Mouse (Mus musculus): Measurements from ENCODE around the gene Cenpp. TPM values are rescaled to one million over a fixed set of nuclear protein-coding genes. Genes with fewer than 3 reads are reported as not detected.
A peak's percentile ranks its signal among the peaks of the same experiment; 100 is the strongest.

Cenpp gene
- total and polyA plus RNA-seq, 2 experiments from 2014 or later: 6.9 to 9.0 TPM

DNA sequence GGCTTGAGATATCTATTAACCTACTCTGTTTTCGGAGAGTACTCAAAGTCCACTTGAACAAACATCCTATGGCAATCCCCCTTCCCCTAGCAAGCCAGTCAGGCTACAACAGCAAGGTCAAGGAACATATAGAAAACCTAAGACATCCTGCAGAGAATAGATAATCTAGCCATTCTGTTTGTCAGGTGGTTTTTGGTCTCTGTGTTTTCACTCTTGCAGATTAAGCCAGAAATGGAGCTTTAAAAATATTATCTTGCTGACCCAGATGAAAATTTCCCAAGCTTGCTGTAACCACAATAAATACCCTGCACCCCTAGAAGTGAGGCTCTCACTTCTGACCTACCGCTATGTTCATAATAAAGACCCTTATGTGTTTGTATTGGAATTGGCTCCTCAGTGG is 81.2 kb downstream of the Cenpp start:
- 88% methylated on average over 2 of the region's 2 CpGs for WGBS
- Histone ChIP-seq H3K4me2 (ENCODE audit: low read depth) (no peak overlapping the region), H3K4me1 (ENCODE audit: insufficient read depth) (no peaks in the 10 kb centered on the region), H3K9me3 (ENCODE audit: low read length) (no peaks in the 10 kb centered on the region), H3K27ac (ENCODE audit: low read depth, low read length) (no peak overlapping the region), H3K27me3 (ENCODE audit: insufficient read depth, low read length) (no peaks in the 10 kb centered on the region), H3K4me3 (ENCODE audit: low read depth, low read length) (no peak overlapping the region), H3K36me3 (ENCODE audit: insufficient read depth) (no peaks in the 10 kb centered on the region), H3K9ac (no peak overlapping the region)
- DNase-seq (no peak), ATAC-seq (no peak)
- no peak for TF ChIP-seq CTCF (IDR thresholded peaks at IDR 0.05; ENCODE audit: low read depth)

DNA sequence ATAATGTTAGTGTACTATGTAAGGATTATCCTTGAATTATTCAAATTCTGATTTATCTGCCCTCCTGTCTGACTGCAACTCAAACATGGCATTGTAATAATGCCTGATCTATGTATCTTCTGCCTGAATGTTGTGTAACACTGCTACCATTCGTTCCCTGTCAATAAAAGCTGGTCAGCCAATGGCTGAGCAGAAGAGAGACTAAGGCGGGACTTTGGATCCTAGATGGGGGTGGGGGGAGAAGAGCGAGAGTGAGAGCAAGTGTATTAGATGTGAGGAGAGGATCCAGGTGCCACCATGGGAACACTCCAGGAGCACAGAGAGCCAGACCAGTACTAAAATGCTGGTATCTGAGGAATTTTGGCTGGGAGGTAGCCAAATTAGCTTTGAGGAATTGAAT is 82.2 kb downstream of the Cenpp start:
- H3K4me2 ChIP-seq (ENCODE audit: low read depth): no peak overlapping the region
- no peak overlapping the region for H3K4me3 ChIP-seq (ENCODE audit: low read depth, low read length)
- 62% methylated on average over 3 of the region's 3 CpGs for WGBS
- TF ChIP-seq CTCF (IDR thresholded peaks at IDR 0.05; ENCODE audit: low read depth): no peak
- no peaks in the 10 kb centered on the region for H3K4me1 ChIP-seq (ENCODE audit: insufficient read depth)
- no peak overlapping the region for H3K27ac ChIP-seq (ENCODE audit: low read depth, low read length)
- DNase-seq: no peak
- H3K27me3 ChIP-seq (ENCODE audit: insufficient read depth, low read length): no peaks in the 10 kb centered on the region
- ATAC-seq: no peak
- no peaks in the 10 kb centered on the region for H3K9me3 ChIP-seq (ENCODE audit: low read length)
- no peaks in the 10 kb centered on the region for H3K36me3 ChIP-seq (ENCODE audit: insufficient read depth)
- no peak overlapping the region for H3K9ac ChIP-seq

DNA sequence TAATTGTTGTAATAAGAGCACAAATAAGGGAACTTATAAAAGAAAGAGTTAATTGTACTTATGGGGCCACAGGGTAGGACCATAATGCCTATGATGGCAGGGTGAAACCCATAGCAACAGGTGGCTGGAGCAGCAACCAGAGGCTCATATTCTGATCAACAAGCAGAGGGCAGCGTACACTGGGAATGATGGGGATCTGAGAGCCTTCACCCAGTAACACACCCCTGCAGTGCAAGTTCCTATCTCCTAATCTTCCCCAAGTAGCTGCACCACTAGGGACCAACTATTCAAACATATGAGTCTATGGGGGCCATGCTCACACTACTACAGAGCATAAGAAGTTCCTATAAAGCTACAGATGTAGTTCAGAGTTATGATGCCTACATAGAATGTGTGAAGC is 88.2 kb downstream of the Cenpp start:
- no peak overlapping the region for H3K4me2 ChIP-seq (ENCODE audit: low read depth)
- H3K27me3 ChIP-seq (ENCODE audit: insufficient read depth, low read length): no peaks in the 10 kb centered on the region
- no peak overlapping the region for H3K9ac ChIP-seq
- TF ChIP-seq CTCF (IDR thresholded peaks at IDR 0.05; ENCODE audit: low read depth): no peak
- no peaks in the 10 kb centered on the region for H3K4me1 ChIP-seq (ENCODE audit: insufficient read depth)
- 93% methylated on average over 1 of the region's 1 CpGs for WGBS
- H3K9me3 ChIP-seq (ENCODE audit: low read length): no peaks in the 10 kb centered on the region
- ATAC-seq (no peak), DNase-seq (no peak)
- H3K36me3 ChIP-seq (ENCODE audit: insufficient read depth): no peaks in the 10 kb centered on the region
- H3K4me3 ChIP-seq (ENCODE audit: low read depth, low read length): no peak overlapping the region
- H3K27ac ChIP-seq (ENCODE audit: low read depth, low read length): no peak overlapping the region

DNA sequence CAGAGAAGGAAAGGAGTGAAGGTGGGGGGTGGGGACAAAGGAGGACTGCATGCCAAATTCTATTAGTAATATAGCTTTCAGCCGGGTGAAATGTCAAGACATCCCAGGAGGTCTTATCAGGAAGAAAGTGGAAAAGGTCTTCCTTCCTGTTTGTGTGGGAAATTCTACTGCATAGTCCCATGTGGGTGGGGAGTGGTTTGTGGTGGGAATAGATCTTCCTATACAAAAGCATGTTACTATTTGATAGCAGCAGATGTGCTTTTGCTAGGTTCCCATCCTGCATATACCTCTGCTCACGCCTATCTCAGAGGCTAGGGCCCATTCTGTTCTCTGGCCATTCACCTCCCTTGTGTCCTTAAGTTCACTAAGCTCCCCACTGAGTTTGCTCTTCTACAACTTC is 91.7 kb downstream of the Cenpp start:
- ATAC-seq (no peak), DNase-seq (no peak)
- no peaks in the 10 kb centered on the region for H3K36me3 ChIP-seq (ENCODE audit: insufficient read depth)
- H3K27me3 ChIP-seq (ENCODE audit: insufficient read depth, low read length): no peaks in the 10 kb centered on the region
- H3K4me1 ChIP-seq (ENCODE audit: insufficient read depth): no peaks in the 10 kb centered on the region
- no peak overlapping the region for H3K4me3 ChIP-seq (ENCODE audit: low read depth, low read length)
- no peak for TF ChIP-seq CTCF (IDR thresholded peaks at IDR 0.05; ENCODE audit: low read depth)
- H3K27ac ChIP-seq (ENCODE audit: low read depth, low read length): no peak overlapping the region
- H3K9ac ChIP-seq: no peak overlapping the region
- H3K9me3 ChIP-seq (ENCODE audit: low read length): no peaks in the 10 kb centered on the region
- WGBS: 64% methylated on average over 2 of the region's 2 CpGs
- no peak overlapping the region for H3K4me2 ChIP-seq (ENCODE audit: low read depth)

DNA sequence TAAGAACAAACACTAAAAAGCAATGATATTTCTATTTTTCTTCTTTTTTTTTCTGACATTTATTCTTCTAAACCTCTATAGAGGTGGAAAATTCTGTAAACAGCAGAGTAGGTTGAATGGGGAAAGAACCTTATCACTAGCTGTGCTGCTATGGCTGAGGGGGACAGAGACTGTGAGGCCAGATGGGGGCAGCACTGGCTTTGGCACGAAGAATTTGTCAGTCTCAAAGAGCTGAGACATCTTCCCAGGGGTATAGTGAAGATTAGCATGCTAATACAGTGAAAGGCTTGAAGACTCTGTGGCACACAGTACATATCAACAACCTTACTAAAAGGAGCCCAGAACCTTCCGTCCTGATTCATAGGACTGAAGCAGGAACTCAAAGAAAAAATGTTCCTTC is 93.4 kb downstream of the Cenpp start:
- Histone ChIP-seq H3K4me3 (ENCODE audit: low read depth, low read length) (no peak overlapping the region), H3K9me3 (ENCODE audit: low read length) (no peaks in the 10 kb centered on the region), H3K27me3 (ENCODE audit: insufficient read depth, low read length) (no peaks in the 10 kb centered on the region), H3K4me1 (ENCODE audit: insufficient read depth) (no peaks in the 10 kb centered on the region), H3K27ac (ENCODE audit: low read depth, low read length) (no peak overlapping the region), H3K36me3 (ENCODE audit: insufficient read depth) (no peaks in the 10 kb centered on the region), H3K9ac (no peak overlapping the region), H3K4me2 (ENCODE audit: low read depth) (no peak overlapping the region)
- 37% methylated on average over 2 of the region's 2 CpGs for WGBS
- ATAC-seq (no peak), DNase-seq (peak; percentile 2)
- peak; percentile 34; the same call in 1 of the 2 replicates for TF ChIP-seq CTCF (IDR thresholded peaks at IDR 0.05; ENCODE audit: low read depth)

DNA sequence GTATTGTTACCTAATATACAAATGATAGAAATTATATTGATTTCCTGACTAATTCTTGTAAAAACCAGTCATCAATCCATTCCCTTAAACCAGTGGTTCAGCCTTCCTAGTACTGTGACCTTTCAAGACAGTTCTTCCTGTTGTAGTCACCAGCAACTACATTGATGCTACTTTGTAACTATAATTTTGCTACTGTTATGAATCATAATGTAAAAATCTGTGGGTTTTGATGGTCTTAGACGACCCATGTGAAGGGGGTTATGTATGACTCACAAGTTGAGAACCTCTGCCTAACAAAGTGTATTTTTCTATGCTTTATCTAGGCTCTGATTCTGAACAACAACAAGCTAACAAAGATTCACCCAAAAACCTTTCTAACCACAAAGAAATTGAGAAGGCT is 95.7 kb downstream of the Cenpp start:
- no peaks in the 10 kb centered on the region for H3K36me3 ChIP-seq (ENCODE audit: insufficient read depth)
- no peak overlapping the region for H3K4me2 ChIP-seq (ENCODE audit: low read depth)
- no peak for DNase-seq
- H3K9ac ChIP-seq: no peak overlapping the region
- no peak overlapping the region for H3K27ac ChIP-seq (ENCODE audit: low read depth, low read length)
- no peaks in the 10 kb centered on the region for H3K9me3 ChIP-seq (ENCODE audit: low read length)
- ATAC-seq: no peak
- no peak overlapping the region for H3K4me3 ChIP-seq (ENCODE audit: low read depth, low read length)
- TF ChIP-seq CTCF (IDR thresholded peaks at IDR 0.05; ENCODE audit: low read depth): no peak
- WGBS: 75% methylated on average over 1 of the region's 1 CpGs
- H3K4me1 ChIP-seq (ENCODE audit: insufficient read depth): no peaks in the 10 kb centered on the region
- H3K27me3 ChIP-seq (ENCODE audit: insufficient read depth, low read length): no peaks in the 10 kb centered on the region

DNA sequence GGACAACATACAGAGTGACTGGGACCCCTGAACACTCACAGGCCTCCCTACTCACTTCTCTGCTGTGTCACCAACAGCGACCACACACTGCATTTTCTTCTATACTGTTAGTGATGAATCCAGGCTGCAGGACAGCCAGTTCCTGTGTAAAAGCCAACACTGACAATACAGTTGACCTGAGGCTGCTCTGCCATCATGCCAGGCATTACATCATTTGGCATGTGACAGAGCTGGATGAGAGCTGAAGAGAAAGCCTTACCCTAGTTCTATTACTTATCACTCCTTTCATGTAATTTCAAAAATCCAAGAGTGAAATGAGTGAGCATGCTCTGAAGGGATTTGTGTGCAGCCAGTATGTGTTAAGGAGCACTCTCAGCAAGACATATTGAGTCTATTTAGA is 96.4 kb downstream of the Cenpp start:
- Histone ChIP-seq H3K9me3 (ENCODE audit: low read length) (no peaks in the 10 kb centered on the region), H3K4me2 (ENCODE audit: low read depth) (no peak overlapping the region), H3K27me3 (ENCODE audit: insufficient read depth, low read length) (no peaks in the 10 kb centered on the region), H3K4me1 (ENCODE audit: insufficient read depth) (no peaks in the 10 kb centered on the region), H3K4me3 (ENCODE audit: low read depth, low read length) (no peak overlapping the region), H3K9ac (no peak overlapping the region), H3K36me3 (ENCODE audit: insufficient read depth) (no peaks in the 10 kb centered on the region), H3K27ac (ENCODE audit: low read depth, low read length) (no peak overlapping the region)
- DNase-seq: no peak
- no peak for TF ChIP-seq CTCF (IDR thresholded peaks at IDR 0.05; ENCODE audit: low read depth)
- WGBS: 64% methylated on average over 1 of the region's 1 CpGs
- ATAC-seq: no peak

DNA sequence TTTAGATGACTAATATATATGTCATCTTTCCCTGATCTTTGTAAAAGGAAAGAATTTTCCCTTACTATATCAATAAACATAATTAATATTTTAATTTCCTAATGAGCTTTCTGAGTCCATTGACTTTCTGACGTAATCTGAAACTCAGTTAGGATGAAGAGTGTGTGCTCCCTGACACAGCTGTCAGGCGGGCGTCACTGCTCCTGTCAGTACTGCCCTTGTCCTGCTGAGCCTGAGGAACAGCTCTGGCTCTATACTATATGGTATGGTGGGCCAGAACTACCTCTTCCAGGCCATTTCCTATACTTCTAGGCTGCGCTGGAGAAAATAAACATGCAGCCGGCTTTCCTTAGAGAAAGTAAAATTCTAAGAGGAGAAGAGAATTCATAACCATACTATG is 98.1 kb downstream of the Cenpp start:
- H3K27ac ChIP-seq (ENCODE audit: low read depth, low read length): no peak overlapping the region
- no peak overlapping the region for H3K4me2 ChIP-seq (ENCODE audit: low read depth)
- H3K36me3 ChIP-seq (ENCODE audit: insufficient read depth): no peaks in the 10 kb centered on the region
- no peaks in the 10 kb centered on the region for H3K4me1 ChIP-seq (ENCODE audit: insufficient read depth)
- no peak overlapping the region for H3K9ac ChIP-seq
- no peaks in the 10 kb centered on the region for H3K27me3 ChIP-seq (ENCODE audit: insufficient read depth, low read length)
- ATAC-seq: no peak
- no peaks in the 10 kb centered on the region for H3K9me3 ChIP-seq (ENCODE audit: low read length)
- no peak for DNase-seq
- WGBS: 83% methylated on average over 5 of the region's 5 CpGs
- H3K4me3 ChIP-seq (ENCODE audit: low read depth, low read length): no peak overlapping the region
- no peak for TF ChIP-seq CTCF (IDR thresholded peaks at IDR 0.05; ENCODE audit: low read depth)

Measured in forebrain, postnatal 0 days (tissue).